Mouse (Mus musculus) embryonic facial prominence, embryonic 14.5 days (tissue): ENCODE data around the gene Cfap97. TPM values are rescaled to one million over a fixed set of nuclear protein-coding genes. Genes with fewer than 3 reads are reported as not detected.

Experiments used
- ATAC-seq: fragments of 200-750 bp; cut with Nextera tagmentation; 2 replicates; pipeline ENCODE4 v1.8.0; 2017; ENCODE audit warnings: low read depth, moderate number of reproducible peaks, moderate TSS enrichment
- DNase-seq: peaks from one replicate; pipeline ENCODE4 v3.0.0-alpha.2; 2015; ENCODE audit warnings: low spot score
- H3K27ac ChIP-seq: fragments of 300-500 bp; sonication (generic); replicated peaks from 2 replicates; pipeline ENCODE4 v1.5.1; 2014; ENCODE audit warnings: low read depth, mild to moderate bottlenecking, low read length, moderate library complexity
- H3K27me3 ChIP-seq: fragments of 300-500 bp; sonication (generic); replicated peaks from 2 replicates; pipeline ENCODE4 v1.6.1; 2014; ENCODE audit warnings: low read length; ENCODE audit not compliant: control insufficient read depth, insufficient read depth
- H3K36me3 ChIP-seq: fragments of 300-500 bp; sonication (generic); 2 replicates; pipeline ENCODE4 v1.6.1; 2014; ENCODE audit warnings: low read length, mixed read lengths; ENCODE audit not compliant: control insufficient read depth, insufficient read depth
- H3K4me1 ChIP-seq: fragments of 300-500 bp; sonication (generic); 2 replicates; pipeline ENCODE4 v1.6.1; 2014; ENCODE audit warnings: antibody characterized with exemption, low read length; ENCODE audit not compliant: control insufficient read depth, insufficient read depth
- H3K4me2 ChIP-seq: fragments of 300-500 bp; sonication (generic); 2 replicates; pipeline ENCODE4 v1.6.1; 2014; ENCODE audit warnings: low read depth, mild to moderate bottlenecking, low read length, moderate library complexity, mixed read lengths
- H3K4me3 ChIP-seq: fragments of 300-500 bp; sonication (generic); 2 replicates; pipeline ENCODE4 v1.5.1; 2014; ENCODE audit warnings: low read depth, mild to moderate bottlenecking, low read length
- H3K9ac ChIP-seq: fragments of 300-500 bp; sonication (generic); 2 replicates; pipeline ENCODE4 v1.6.1; 2014; ENCODE audit warnings: low read depth, mild to moderate bottlenecking, low read length, moderate library complexity, mixed read lengths
- H3K9me3 ChIP-seq: fragments of 300-500 bp; sonication (generic); 2 replicates; pipeline ENCODE4 v1.6.1; 2016; ENCODE audit warnings: low read length; ENCODE audit not compliant: control insufficient read depth
- WGBS: fragments of 180-500 bp; shearing (Covaris S2); extraction: QIAGEN DNeasy Blood & Tissue Kit; methylation state at CpG from one replicate; pipeline ENCODE4 v1.1.7; 2014; 5-methylcytosine and 5-hydroxymethylcytosine counted together
- polyA plus RNA-seq: library from polyadenylated mRNA; unstranded; fragments of >200 nt; fragmentation: Nextera tagmentation; extraction: Ambion mirVana; gene quantifications from 2 replicates; pipeline ENCODE4 v1.2.1, GENCODE M21; 2014

The Cfap97 gene
- polyA plus RNA-seq, 1 experiment from 2014 or later, result 22.9 TPM

DNA sequence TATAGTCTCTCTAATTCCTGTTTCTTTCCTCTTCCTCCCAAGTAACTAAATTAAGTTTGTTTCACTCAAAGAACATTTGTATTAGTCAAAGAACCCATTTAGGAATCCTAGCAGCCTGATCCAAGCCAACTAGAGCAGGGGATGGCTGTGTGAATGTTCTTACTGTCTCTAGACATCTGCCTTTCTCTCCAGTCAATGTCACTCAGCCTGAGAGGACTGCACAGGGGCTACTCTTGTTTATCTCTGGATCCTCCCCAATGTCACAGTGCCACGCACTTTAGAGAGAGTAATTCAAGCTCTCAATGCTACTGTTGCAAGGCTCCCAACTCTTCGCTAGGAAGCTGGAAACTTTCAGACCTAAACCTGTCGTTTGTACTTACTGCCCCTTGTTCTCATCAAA lies 5.4 kb upstream of the Cfap97 start:
- peak; percentile 33 for DNase-seq
- Histone ChIP-seq H3K4me1 (peaks cover 7% of the 10 kb centered on the region), H3K36me3 (no peaks in the 10 kb centered on the region), H3K4me3 (no peak overlapping the region), H3K9ac (no peak overlapping the region), H3K27ac (no peak overlapping the region), H3K9me3 (no peaks in the 10 kb centered on the region), H3K4me2 (no peak overlapping the region), H3K27me3 (no peaks in the 10 kb centered on the region)
- 27% methylated on average over 3 of the region's 3 CpGs for WGBS
- no peak for ATAC-seq

DNA sequence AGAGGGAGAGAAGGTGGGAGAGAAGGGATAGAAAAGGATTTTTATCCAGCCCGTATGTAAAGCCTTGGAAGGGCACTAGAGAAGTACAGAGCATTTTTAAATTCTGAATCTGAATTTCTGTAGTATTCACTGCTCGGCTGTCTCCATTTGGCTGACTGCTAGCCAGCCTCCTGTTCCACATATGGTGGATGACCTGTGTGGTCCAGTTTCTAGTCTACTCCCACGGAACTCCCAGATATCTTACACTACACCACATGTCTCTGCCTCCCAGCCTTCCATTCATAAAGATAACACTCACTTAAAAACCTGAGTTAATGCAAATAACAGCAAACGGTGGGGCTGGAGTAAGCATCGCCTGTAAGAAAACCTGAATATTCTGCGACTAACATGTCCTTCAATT lies 2.3 kb upstream of the Cfap97 start:
- 69% methylated on average over 6 of the region's 6 CpGs for WGBS
- H3K27ac ChIP-seq, result no peak overlapping the region
- ATAC-seq, result no peak

DNA sequence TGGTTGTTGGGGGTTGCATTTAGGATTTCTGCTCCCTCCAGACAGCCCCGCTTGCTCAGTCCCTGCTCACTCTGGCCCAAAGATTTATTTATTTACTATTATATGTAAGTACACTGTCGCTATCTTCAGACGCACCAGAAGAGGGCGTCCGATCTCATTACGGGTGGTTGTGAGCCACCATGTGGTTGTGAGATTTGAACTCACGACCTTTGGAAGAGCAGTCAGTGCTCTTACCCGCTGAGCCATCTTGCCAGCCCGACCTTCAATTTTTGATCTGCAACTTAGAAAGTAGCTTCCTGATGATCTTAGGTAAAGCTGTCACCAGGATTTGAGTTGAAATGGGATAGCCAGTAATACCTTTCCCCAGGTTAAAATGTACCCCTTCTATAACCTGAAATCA lies 1.8 kb upstream of the Cfap97 start:
- no peaks in the 10 kb centered on the region for H3K36me3 ChIP-seq
- H3K4me2 ChIP-seq, result no peak overlapping the region
- H3K27ac ChIP-seq, result no peak overlapping the region
- peaks cover 12% of the 10 kb centered on the region for H3K4me1 ChIP-seq
- H3K4me3 ChIP-seq, result no peak overlapping the region
- DNase-seq, result no peak
- H3K27me3 ChIP-seq, result no peaks in the 10 kb centered on the region
- ATAC-seq, result no peak
- H3K9ac ChIP-seq, result no peak overlapping the region
- WGBS, result 80% methylated on average over 9 of the region's 9 CpGs
- H3K9me3 ChIP-seq, result no peaks in the 10 kb centered on the region

More for the DNA sequence above, 2.3 kb upstream of the Cfap97 start:
- Histone ChIP-seq H3K27me3 (no peaks in the 10 kb centered on the region), H3K9me3 (no peaks in the 10 kb centered on the region), H3K36me3 (no peaks in the 10 kb centered on the region), H3K4me2 (no peak overlapping the region), H3K9ac (no peak overlapping the region), H3K4me3 (no peak overlapping the region), H3K4me1 (peaks cover 12% of the 10 kb centered on the region)
- DNase-seq, result no peak

DNA sequence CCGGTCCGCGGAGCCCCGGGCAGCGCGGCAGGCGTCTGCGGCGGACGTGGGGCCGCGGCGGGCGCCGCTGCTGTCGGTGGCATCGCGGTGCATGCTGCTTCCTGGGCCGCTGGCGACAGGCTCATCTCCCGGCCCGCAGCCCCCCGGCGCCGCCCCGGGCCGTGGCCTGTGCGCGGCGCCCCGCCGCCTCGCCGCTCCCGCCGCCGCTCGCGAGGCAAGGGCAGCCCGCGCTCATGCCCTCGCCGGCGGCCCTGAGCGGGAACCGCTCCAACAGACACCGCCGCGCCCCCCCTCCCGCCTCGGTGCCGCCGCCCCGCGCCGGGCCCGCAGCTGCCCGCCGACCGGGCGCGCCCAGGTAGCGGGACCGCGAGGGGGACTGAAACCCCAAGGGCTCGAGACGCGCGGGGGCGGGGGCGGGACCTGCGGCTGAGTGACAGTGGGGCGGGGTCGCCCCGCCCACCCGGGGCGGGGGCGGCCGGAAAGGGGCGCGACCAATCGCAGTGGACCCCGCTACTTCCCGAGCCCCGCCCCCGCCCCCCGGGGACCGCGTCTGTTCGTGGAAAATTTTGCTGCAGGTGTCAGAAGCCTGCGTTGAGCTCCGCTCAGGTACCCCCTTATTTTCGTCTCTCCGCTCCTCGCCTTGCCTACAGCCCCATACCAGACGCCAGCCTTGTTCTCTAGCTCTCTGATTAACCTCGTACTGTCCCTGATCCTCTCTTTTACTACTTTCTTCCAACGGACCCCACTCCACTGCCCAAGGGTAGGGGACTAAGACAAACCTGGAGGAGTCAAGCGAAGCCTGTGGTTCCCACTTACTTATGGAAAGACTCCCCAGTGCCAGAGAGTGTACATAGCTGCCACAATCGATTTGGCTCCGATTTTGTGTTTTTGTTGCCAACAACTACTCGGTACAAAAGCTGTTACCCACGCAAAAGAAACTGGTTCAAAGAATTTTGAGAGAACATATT lies 777 bp downstream of the Cfap97 start, which contains the start of gene Snx25:
Gene Snx25, minus strand, starts transcription at position 96 of the 968 bp plus-strand sequence.
- peaks cover 12% of the 10 kb centered on the region for H3K4me1 ChIP-seq
- H3K27me3 ChIP-seq, result no peaks in the 10 kb centered on the region
- H3K4me2 ChIP-seq, result peak within 1 kb of the TSS; percentile 84
- 9% methylated on average over 17 of the region's 103 CpGs for WGBS
- peak within 1 kb of the TSS; percentile 80 for H3K9ac ChIP-seq
- DNase-seq (peak; percentile 88), ATAC-seq (peak; percentile 89)
- H3K4me3 ChIP-seq, result peak within 1 kb of the TSS; percentile 79
- no peaks in the 10 kb centered on the region for H3K9me3 ChIP-seq
- no peak within 1 kb of the TSS for H3K27ac ChIP-seq
- no peaks in the 10 kb centered on the region for H3K36me3 ChIP-seq

DNA sequence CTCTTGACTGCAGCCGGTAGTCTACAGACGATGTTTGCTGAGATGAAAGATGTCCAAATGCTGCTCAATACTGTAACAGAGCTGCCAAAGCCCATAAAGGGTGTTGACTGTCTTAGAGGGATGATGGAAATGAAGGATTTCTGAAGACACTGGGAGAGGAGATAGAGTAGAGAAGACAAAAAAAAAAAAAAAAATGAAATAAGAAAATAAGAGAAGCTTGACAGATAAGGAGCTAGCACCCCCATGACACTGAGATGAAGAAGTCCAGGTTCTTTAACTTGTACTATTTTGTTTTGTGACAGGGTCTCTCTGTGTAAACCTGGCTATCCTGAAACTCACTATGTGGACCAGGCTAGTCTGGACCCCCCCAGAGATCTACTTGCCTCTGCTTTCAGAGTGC lies 1.5 kb downstream of the Cfap97 start:
- no peak overlapping the region for H3K9ac ChIP-seq
- H3K36me3 ChIP-seq, result no peaks in the 10 kb centered on the region
- ATAC-seq (no peak), DNase-seq (no peak)
- H3K4me1 ChIP-seq, result peaks cover 12% of the 10 kb centered on the region
- WGBS, result 30% methylated on average over 2 of the region's 2 CpGs
- peak overlapping the region; percentile 79 for H3K4me3 ChIP-seq
- no peak overlapping the region for H3K27ac ChIP-seq
- H3K27me3 ChIP-seq, result no peaks in the 10 kb centered on the region
- H3K9me3 ChIP-seq, result no peaks in the 10 kb centered on the region
- H3K4me2 ChIP-seq, result peak overlapping the region; percentile 84

DNA sequence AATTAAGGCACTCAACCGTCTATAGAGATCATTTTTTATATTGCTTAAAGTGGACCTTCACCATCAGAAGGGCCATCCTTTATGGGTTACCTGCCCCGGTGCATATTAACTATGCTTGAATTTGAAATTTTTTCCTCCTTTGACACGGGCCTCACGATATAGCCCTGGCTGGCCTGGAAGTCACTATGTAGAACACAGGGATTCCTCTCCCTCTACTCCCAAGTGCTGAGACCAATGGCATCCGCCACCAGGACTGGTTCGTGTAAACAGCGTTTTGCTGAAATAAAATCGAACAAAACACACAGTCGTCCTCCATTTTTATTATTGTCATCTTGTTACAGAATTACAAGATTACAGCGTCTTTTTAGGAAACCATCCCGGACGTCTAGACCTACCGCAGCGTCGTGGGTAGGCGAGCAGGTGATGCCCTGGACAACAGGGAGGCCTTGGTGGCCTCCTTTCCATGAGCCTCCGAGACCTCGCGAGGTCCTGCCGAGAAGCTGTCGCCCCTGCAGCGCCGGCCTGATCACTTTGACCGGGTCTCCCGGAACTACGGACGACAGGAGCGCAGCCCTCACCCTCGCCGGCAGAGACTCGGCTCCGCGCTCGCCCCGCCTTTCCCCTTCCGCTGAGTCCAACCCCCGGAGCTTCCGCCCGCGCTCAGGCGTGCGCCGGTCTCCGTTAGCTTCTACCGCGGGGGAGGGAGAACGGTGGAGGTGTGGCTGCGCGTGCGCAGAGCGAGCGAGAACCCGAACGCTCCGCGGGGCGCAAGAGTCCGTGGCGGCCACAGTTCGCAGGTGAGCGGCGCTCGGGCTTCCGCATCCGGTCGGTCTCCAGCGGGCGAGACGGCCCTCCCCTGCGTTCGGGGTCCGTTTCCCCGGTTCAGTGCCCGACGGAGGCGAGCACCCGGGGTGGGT lies 11.6 kb downstream of the Cfap97 start:
- DNase-seq, result peak; percentile 97
- H3K4me3 ChIP-seq, result peak overlapping the region; percentile 80
- H3K4me2 ChIP-seq, result peak overlapping the region; percentile 86
- peak overlapping the region; percentile 77 for H3K27ac ChIP-seq
- H3K9ac ChIP-seq, result peak overlapping the region; percentile 88
- no peaks in the 10 kb centered on the region for H3K27me3 ChIP-seq
- no peaks in the 10 kb centered on the region for H3K36me3 ChIP-seq
- no peaks in the 10 kb centered on the region for H3K9me3 ChIP-seq
- 3% methylated on average over 61 of the region's 77 CpGs for whole genome bisulfite sequencing
- H3K4me1 ChIP-seq, result peaks cover 12% of the 10 kb centered on the region; the same call in 1 of the 2 replicates
- peak; percentile 98 for ATAC-seq

DNA sequence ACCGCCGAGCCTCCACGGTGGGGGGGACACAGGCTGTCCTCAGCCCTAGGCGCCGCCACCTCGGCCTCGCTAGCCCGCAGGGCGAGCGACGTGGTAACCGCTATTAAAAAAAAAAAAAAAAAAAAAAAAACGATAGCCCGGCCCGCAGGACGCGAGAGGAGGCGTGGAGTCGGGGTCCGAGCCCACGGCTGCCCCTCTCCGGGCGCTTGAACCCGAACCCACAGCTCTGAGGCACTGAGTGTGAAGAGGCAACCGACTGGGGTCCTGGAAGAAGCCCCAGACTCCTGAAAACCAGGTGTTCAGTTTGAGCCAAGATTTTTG lies 12.3 kb downstream of the Cfap97 start:
- H3K36me3 ChIP-seq, result no peaks in the 10 kb centered on the region
- peak overlapping the region; percentile 80 for H3K4me3 ChIP-seq
- peak overlapping the region; percentile 86 for H3K4me2 ChIP-seq
- under 1% methylated on average over 21 of the region's 25 CpGs for WGBS
- DNase-seq (no peak), ATAC-seq (no peak)
- no peaks in the 10 kb centered on the region for H3K27me3 ChIP-seq
- H3K4me1 ChIP-seq, result peaks cover 12% of the 10 kb centered on the region; the same call in 1 of the 2 replicates
- no peaks in the 10 kb centered on the region for H3K9me3 ChIP-seq
- H3K9ac ChIP-seq, result peak overlapping the region; percentile 88
- peak overlapping the region; percentile 77; the same call in 1 of the 2 replicates for H3K27ac ChIP-seq

DNA sequence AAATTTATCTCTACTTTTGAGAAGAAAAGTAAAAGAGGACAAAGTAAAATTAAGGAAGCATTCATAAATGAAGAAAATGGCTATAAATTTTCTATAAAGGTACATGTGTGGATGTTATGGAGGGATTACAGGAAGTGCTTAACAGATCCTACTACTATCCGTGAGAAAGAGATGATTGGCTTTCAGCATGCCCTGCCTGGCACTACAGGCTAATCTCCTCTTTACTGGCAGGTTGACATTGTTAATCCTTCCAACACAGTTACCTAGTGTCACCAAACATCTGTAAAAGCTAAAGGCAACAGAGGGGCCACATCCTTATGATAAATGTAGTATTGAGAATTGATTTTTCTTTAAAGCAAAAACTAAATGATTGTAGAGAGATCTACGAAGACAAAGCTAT lies 22.1 kb downstream of the Cfap97 start:
- H3K9me3 ChIP-seq, result no peaks in the 10 kb centered on the region
- WGBS, result 72% methylated on average over 2 of the region's 2 CpGs
- H3K9ac ChIP-seq, result no peak overlapping the region
- H3K4me2 ChIP-seq, result no peak overlapping the region
- no peak for ATAC-seq
- peaks cover 25% of the 10 kb centered on the region for H3K36me3 ChIP-seq
- DNase-seq, result no peak
- no peaks in the 10 kb centered on the region for H3K27me3 ChIP-seq
- H3K4me3 ChIP-seq, result no peak overlapping the region
- no peaks in the 10 kb centered on the region for H3K4me1 ChIP-seq
- no peak overlapping the region for H3K27ac ChIP-seq
